Mouse (Mus musculus) testis, adult 2 months (tissue): ENCODE measurements around the gene Ap3s2. TPM values are rescaled to one million over a fixed set of nuclear protein-coding genes. Genes with fewer than 3 reads are reported as not detected.

Experiments used
- H3K27ac ChIP-seq: fragments of 200-500 bp; 2 replicates; pipeline ENCODE4 v1.5.1; 2012; ENCODE audit warnings: low read depth, low read length; ENCODE audit not compliant: control insufficient read depth, insufficient read depth
- H3K27me3 ChIP-seq: fragments of 200-500 bp; 2 replicates; pipeline ENCODE4 v1.6.1; 2012; ENCODE audit warnings: mild to moderate bottlenecking, low read length, moderate library complexity; ENCODE audit not compliant: control insufficient read depth, insufficient read depth
- H3K36me3 ChIP-seq: fragments of 200-500 bp; 2 replicates; pipeline ENCODE4 v1.6.1; 2012; ENCODE audit warnings: mild to moderate bottlenecking, low read length; ENCODE audit not compliant: control insufficient read depth, insufficient read depth
- H3K4me1 ChIP-seq: fragments of 200-500 bp; 2 replicates; pipeline ENCODE4 v1.6.1; 2012; ENCODE audit warnings: low read length; ENCODE audit not compliant: control insufficient read depth, insufficient read depth
- H3K4me3 ChIP-seq: fragments of 200-500 bp; 2 replicates; pipeline ENCODE4 v1.5.1; 2012; ENCODE audit warnings: low read depth, mild to moderate bottlenecking, low read length, moderate library complexity, mixed read lengths; ENCODE audit not compliant: control insufficient read depth
- CTCF ChIP-seq: fragments of 200-500 bp; IDR thresholded peaks from 2 replicates; pipeline ENCODE4 v1.5.1; 2012; ENCODE audit warnings: low read depth, mild to moderate bottlenecking, inconsistent platforms, low read length, moderate library complexity; ENCODE audit not compliant: control insufficient read depth, insufficient read depth, insufficient replicate concordance
- POLR2A ChIP-seq: fragments of 200-500 bp; IDR thresholded peaks from 2 replicates; pipeline ENCODE4 v1.6.1; 2012; ENCODE audit warnings: low read depth, mild to moderate bottlenecking, inconsistent platforms, low read length, moderate library complexity; ENCODE audit not compliant: control insufficient read depth
- polyA plus RNA-seq: library from polyadenylated mRNA; depleted of rRNA; stranded (reverse); fragments of >200 nt; gene quantifications from 2 replicates; pipeline ENCODE4 v1.2.3, GENCODE M21; 2012

The Ap3s2 gene
- polyA plus RNA-seq, 1 experiment: 6.3 TPM

DNA sequence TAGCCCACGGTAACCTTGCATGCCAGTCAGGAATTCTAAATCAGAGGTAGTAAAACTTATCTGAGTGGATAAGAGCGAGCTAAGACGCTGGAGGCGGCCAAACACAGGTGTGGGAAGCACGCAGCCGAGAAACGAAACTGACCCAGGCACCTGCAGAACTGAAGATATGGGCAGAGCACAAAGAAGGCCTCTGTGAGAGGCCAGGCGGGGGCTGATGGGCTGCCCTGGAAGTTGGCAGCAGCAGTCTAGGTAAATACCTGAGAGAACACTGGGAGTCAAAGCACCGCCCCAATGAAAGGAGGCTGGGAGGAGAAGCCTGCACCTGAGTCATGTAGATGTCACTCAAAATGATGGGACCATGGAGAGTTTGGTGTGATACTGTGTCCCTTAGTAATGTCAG, 31.8 kb downstream of the Ap3s2 start:
- no peaks in the 10 kb centered on the region for H3K36me3 ChIP-seq
- no peak for TF ChIP-seq CTCF
- no peak for TF ChIP-seq POLR2A
- no peaks in the 10 kb centered on the region for H3K4me1 ChIP-seq
- H3K27me3 ChIP-seq: no peaks in the 10 kb centered on the region
- H3K4me3 ChIP-seq: no peak overlapping the region
- H3K27ac ChIP-seq: no peak overlapping the region

DNA sequence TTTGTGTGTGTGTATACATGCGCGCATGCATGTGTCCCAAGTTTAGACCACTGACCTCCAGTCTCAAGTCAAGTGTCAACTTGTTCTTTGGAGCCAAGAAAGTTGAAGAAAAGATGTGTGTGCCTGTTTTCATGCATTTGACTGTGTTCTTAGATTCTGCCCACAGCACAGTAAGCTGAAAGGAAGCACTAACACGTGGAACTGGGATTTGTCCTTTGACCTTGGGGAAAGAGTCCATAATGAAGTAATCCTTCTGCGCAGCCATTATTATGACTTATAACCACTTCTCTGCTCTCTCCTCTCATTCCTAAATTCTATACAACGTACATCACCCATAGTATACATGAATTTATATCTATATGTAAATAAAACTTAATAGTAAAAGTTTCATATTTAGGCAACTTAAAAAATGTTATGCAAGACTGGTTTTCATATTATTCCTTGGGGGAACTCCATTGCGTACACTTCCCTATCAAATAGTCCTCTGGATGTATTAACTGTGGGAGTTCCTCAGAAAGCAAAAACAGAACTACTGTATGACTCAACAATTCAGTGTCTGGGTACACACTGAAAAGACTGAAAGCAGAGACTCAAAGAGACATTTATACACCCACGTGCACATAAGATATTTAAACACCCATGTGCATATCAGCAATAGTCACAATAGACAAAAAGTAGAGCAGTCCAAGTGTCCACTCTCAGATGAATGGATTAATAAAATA, 36.7 kb downstream of the Ap3s2 start:
- Histone ChIP-seq H3K4me1 (no peaks in the 10 kb centered on the region), H3K27me3 (no peaks in the 10 kb centered on the region), H3K4me3 (no peak overlapping the region), H3K36me3 (no peaks in the 10 kb centered on the region), H3K27ac (no peak overlapping the region)
- TF ChIP-seq POLR2A (no peak), CTCF (no peak)

DNA sequence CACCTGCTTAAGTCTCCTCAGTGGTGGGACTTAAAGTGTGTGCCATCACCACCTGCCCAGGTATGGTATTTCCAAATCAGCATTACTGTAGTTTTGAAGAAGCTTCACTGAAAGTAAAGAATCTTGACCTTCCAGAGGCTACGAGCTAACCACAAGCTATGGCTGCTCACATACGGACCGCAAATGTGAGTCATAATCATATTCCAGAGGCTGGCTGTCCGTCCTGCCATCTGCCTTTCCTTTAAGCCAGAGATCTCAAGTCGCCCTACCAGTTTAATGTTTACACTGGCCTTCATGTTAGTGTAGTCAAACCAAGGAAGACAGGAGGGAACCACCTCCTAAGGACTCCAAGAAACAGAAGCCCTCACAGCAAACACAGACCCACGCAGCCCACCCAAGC, 38.5 kb downstream of the Ap3s2 start:
- Histone ChIP-seq H3K4me1 (no peaks in the 10 kb centered on the region), H3K36me3 (no peaks in the 10 kb centered on the region), H3K27ac (no peak overlapping the region), H3K27me3 (no peaks in the 10 kb centered on the region), H3K4me3 (no peak overlapping the region)
- TF ChIP-seq POLR2A (no peak), CTCF (no peak)

DNA sequence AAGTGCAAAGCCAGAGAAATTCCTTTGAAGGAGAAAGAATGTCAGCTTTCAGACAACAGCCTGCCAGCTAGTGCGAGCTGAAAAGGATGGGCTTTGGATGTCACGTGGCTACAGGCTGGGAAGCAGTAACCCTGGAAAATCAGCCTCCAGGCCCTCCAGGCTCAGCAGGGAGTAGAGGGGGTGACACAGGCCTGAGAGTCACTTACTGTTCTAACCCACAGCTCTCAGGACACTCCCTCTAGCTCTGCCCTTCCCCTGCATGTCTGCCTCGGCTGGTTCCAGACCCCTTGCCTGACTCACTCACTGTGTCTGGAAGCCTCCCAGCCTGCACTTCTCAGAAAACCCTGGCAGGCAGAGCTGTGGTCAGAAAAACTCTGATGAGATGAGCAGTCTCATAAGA, 39.5 kb downstream of the Ap3s2 start:
- Histone ChIP-seq H3K4me3 (no peak overlapping the region), H3K27ac (no peak overlapping the region), H3K27me3 (no peaks in the 10 kb centered on the region), H3K4me1 (no peaks in the 10 kb centered on the region), H3K36me3 (no peaks in the 10 kb centered on the region)
- TF ChIP-seq CTCF: no peak
- TF ChIP-seq POLR2A: no peak

DNA sequence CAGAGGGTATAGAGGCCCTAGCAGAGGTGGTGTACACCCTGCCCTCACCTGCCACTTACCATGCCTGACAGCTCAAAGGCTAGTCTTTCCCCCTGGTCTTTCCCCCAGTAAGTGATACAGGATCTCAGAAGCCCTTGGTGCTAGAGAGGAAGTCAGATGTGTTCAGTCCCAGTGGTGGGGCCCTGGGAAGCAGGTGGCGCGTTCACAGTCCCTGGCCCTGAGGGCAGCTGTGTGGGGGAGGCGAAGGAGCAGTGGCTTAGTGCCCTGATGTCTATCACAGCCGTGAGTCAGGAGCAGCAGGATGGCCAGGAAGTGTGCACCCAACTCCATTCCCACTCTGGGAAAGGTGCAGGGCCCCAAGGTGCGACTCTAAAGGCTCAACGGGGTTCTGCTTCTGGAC, 40.4 kb downstream of the Ap3s2 start:
- H3K27ac ChIP-seq: no peak overlapping the region
- no peaks in the 10 kb centered on the region for H3K36me3 ChIP-seq
- no peaks in the 10 kb centered on the region for H3K27me3 ChIP-seq
- TF ChIP-seq POLR2A (no peak), CTCF (no peak)
- H3K4me3 ChIP-seq: no peak overlapping the region
- H3K4me1 ChIP-seq: no peaks in the 10 kb centered on the region

DNA sequence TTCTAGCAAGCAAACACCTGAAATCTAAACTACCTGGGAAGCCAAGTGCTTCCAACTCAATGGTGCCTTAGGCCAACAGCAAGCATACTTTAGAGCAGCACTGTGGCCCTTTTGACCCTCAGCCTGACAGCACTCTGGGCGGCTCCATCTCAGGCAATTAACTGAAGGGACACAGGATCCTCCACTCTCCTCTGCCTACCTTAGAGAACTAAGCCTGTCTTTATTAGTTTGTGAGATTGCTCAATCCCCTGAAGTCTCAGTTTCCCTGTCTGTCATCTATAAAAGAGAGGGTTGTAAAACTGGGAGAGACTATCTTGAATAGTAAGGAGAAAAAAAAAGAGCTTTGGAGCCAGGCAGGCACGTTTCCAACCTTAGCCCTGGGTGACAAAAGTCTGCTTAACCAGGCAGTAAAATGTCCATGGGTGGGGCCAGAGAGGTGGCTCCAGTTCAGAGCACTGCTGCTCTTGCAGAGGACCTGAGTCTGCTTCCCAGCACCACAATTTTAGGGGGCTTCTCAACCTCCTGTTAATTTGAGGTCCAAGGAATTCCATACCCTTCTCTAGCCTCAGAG, 41.9 kb downstream of the Ap3s2 start:
- Histone ChIP-seq H3K27me3 (no peaks in the 10 kb centered on the region), H3K36me3 (no peaks in the 10 kb centered on the region), H3K4me3 (no peak overlapping the region), H3K27ac (no peak overlapping the region), H3K4me1 (no peaks in the 10 kb centered on the region)
- TF ChIP-seq CTCF (no peak), POLR2A (no peak)

DNA sequence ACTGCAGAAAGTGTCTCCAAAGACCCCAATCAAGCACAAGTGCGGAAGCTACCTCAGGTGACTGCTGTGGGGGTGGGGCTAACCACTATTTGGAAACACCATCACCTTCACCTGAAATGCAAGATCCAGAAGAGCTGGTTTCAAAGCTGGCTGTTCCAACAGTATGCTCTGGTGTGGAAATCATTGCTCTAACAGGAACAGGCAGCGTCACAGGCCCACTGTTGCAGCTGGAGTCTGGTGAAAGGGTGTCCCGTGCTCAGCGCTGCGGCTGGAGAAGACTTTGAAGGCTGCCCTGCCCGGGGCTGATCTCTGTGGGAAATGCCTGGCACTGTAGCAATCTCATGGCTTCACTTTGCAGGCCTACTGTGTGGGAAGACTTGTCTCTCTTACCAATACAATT, 47.0 kb downstream of the Ap3s2 start:
- Histone ChIP-seq H3K4me1 (no peaks in the 10 kb centered on the region), H3K36me3 (no peaks in the 10 kb centered on the region), H3K4me3 (no peak overlapping the region), H3K27me3 (no peaks in the 10 kb centered on the region), H3K27ac (no peak overlapping the region)
- no peak for TF ChIP-seq POLR2A
- no peak for TF ChIP-seq CTCF

DNA sequence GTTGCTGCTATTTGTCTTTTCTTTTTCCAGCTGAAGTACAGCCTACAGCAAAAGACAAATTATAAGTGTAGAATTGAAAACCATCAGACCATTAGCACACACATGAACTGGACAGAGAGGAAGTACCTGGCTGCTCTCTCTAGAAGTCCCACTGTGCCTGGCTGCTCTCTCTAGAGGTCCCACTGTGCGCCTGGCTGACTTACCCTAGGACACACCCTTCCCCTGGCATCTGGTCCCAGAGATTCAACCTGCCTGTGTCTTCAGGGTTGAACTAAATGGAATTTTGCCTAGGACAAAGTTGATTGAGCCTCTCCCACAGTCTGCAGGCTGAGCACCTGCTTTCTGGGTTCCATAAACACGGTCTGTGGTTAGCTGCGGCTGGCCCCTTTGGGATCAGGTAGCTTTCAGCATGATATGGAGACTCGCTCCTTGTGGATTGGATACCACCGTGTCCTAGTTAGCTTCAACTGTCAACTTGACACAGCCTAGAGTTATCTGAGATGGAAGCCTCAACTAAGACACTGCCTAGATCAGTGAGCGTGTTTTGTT, 48.6 kb downstream of the Ap3s2 start:
- H3K27ac ChIP-seq: no peak overlapping the region
- no peak overlapping the region for H3K4me3 ChIP-seq
- TF ChIP-seq CTCF (no peak), POLR2A (no peak)
- H3K27me3 ChIP-seq: no peaks in the 10 kb centered on the region
- H3K36me3 ChIP-seq: no peaks in the 10 kb centered on the region
- peaks cover 6% of the 10 kb centered on the region for H3K4me1 ChIP-seq
